Mouse (Mus musculus) liver, adult 2 months (tissue): ENCODE data around the gene Marcksl1.

ENCODE experiments used
- CTCF ChIP-seq: fragments of 200-500 bp; IDR thresholded peaks from 2 replicates; pipeline ENCODE4 v1.5.1; 2011; ENCODE audit warnings: low read depth, low read length, control low read depth
- POLR2A ChIP-seq: fragments of 200-500 bp; IDR thresholded peaks from 2 replicates; pipeline ENCODE4 v1.6.1; 2011; ENCODE audit warnings: low read length, control low read depth; ENCODE audit not compliant: insufficient read depth; ENCODE audit errors: extremely low read depth

DNA sequence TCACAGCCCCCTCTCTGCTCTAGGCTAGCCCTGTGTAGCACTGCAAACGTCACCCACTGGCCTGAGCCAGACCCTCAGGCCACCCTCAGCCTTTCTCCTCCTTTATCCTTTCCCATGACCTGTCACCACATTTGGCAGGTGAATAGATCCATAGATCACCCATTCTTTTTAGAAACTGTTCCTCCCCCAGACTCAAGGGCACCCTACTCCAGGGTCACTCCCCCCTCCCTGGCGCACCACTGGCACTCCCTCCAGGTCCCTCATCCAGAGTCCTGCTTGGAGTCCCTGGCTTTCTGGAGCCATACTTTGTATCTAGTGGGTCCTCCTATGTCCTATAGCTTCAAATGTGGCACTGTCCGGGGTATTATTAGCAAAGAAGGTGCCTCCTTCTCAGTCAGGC lies 7.9 kb upstream of the Marcksl1 start:
- TF ChIP-seq CTCF (no peak), POLR2A (no peak)
